13 mouse cellular contexts compared by ENCODE assay signal in the genomic region with DNA sequence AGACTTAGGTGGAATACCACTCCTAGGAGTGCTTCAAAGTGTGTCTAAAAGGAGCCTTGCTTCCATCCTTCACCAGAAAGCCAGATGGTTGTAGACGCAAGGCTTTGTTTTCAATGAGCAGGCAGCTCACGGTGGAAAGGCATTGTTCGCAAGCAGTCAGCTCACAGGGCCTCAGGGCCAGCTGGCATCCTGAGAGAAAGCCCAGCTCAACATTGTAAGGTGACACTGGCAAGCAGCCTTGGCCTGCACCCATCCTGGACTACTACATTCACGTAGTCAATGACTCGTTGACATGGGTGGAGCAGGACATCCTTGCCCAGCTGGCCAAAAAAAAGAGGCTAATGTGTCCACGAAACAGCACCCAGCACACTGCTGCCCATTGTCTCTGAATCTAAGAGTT.
DNase-seq lines count a peak whose midpoint lies in the region; ATAC-seq lines count a peak whose summit lies in the region.
"Had no signal": no experiment of that assay in that cellular context is flagged by ENCODE, and none has a peak within 500 bp of the region (broad histone marks: within the 10 kb centered on the region; RNA-seq: fewer than 3 reads in every experiment).

No protein-coding gene starts in this region.

- 0 out of 2 replicates have a peak overlapping the region, but pooled peaks have one; percentile 24 for H3K27ac ChIP-seq in hindbrain, embryonic 11.5 days (ENCODE audit: low read depth, low read length)
- no peak overlapping the region for H3K27ac ChIP-seq in hindbrain, embryonic 12.5 days
- H3K27ac ChIP-seq in hindbrain, embryonic 16.5 days (ENCODE audit: low read depth, low read length), result 0 out of 2 replicates have a peak overlapping the region, but pooled peaks have one; percentile 36
- no peak overlapping the region for H3K27ac ChIP-seq in liver, embryonic 11.5 days (ENCODE audit: low read depth, low read length)
- H3K27ac ChIP-seq: embryonic facial prominence, embryonic 15.5 days; liver, embryonic 14.5 days; neural tube, embryonic 12.5 days had no signal

- H3K9me3 ChIP-seq in hindbrain, embryonic 11.5 days (ENCODE audit: control insufficient read depth, low read length), result no peaks in the 10 kb centered on the region
- H3K9me3 ChIP-seq in hindbrain, embryonic 12.5 days (replicated peaks), result no peaks in the 10 kb centered on the region
- no peaks in the 10 kb centered on the region for H3K9me3 ChIP-seq in hindbrain, embryonic 16.5 days (ENCODE audit: control insufficient read depth, low read length)
- H3K9me3 ChIP-seq in liver, embryonic 11.5 days (ENCODE audit: control insufficient read depth, low read length), result no peaks in the 10 kb centered on the region
- H3K9me3 ChIP-seq: embryonic facial prominence, embryonic 15.5 days; neural tube, embryonic 12.5 days had no signal

- no peaks in the 10 kb centered on the region for H3K36me3 ChIP-seq in hindbrain, embryonic 11.5 days (ENCODE audit: control insufficient read depth, insufficient read depth, low read length)
- H3K36me3 ChIP-seq in hindbrain, embryonic 12.5 days, result no peaks in the 10 kb centered on the region
- H3K36me3 ChIP-seq in hindbrain, embryonic 16.5 days (ENCODE audit: control insufficient read depth, insufficient read depth, low read length), result no peaks in the 10 kb centered on the region
- no peaks in the 10 kb centered on the region for H3K36me3 ChIP-seq in liver, embryonic 11.5 days (ENCODE audit: control insufficient read depth, insufficient read depth, low read length)
- H3K36me3 ChIP-seq: embryonic facial prominence, embryonic 15.5 days; neural tube, embryonic 12.5 days had no signal

- 66% methylated on average over 6 of the region's 6 CpGs for WGBS in hindbrain, embryonic 11.5 days
- WGBS in hindbrain, embryonic 12.5 days, result 52% methylated on average over 6 of the region's 6 CpGs
- WGBS in hindbrain, embryonic 16.5 days, result 47% methylated on average over 6 of the region's 6 CpGs
- 77% methylated on average over 6 of the region's 6 CpGs for WGBS in liver, embryonic 11.5 days

- no peak for ATAC-seq in hindbrain, embryonic 11.5 days (ENCODE audit: low FRiP score)
- no peak for ATAC-seq in hindbrain, embryonic 12.5 days (ENCODE audit: low FRiP score)
- no peak for ATAC-seq in hindbrain, embryonic 16.5 days
- no peak for ATAC-seq in liver, embryonic 11.5 days (replicated peaks; ENCODE audit: low FRiP score)

- H3K27me3 ChIP-seq in hindbrain, embryonic 11.5 days (ENCODE audit: control insufficient read depth, insufficient read depth, low read length), result no peaks in the 10 kb centered on the region
- H3K27me3 ChIP-seq in hindbrain, embryonic 12.5 days, result no peaks in the 10 kb centered on the region
- H3K27me3 ChIP-seq in hindbrain, embryonic 16.5 days (replicated peaks; ENCODE audit: control insufficient read depth, insufficient read depth, low read length), result no peaks in the 10 kb centered on the region
- H3K27me3 ChIP-seq in liver, embryonic 11.5 days (replicated peaks; ENCODE audit: control insufficient read depth, insufficient read depth, low read length), result no peaks in the 10 kb centered on the region
- H3K27me3 ChIP-seq: embryonic facial prominence, embryonic 15.5 days; neural tube, embryonic 12.5 days had no signal

- H3K4me3 ChIP-seq in hindbrain, embryonic 11.5 days (ENCODE audit: low read depth, low read length), result no peak overlapping the region
- no peak overlapping the region for H3K4me3 ChIP-seq in hindbrain, embryonic 12.5 days
- no peak overlapping the region for H3K4me3 ChIP-seq in hindbrain, embryonic 16.5 days (ENCODE audit: low read length)
- H3K4me3 ChIP-seq in liver, embryonic 11.5 days (ENCODE audit: low read depth, low read length), result no peak overlapping the region
- H3K4me3 ChIP-seq: embryonic facial prominence, embryonic 15.5 days; neural tube, embryonic 12.5 days had no signal

- no peak overlapping the region for H3K4me2 ChIP-seq in hindbrain, embryonic 11.5 days (replicated peaks; ENCODE audit: low read depth, low read length)
- H3K4me2 ChIP-seq in hindbrain, embryonic 12.5 days (replicated peaks), result no peak overlapping the region
- no peak overlapping the region for H3K4me2 ChIP-seq in hindbrain, embryonic 16.5 days (ENCODE audit: low read length)
- no peak overlapping the region for H3K4me2 ChIP-seq in liver, embryonic 11.5 days
- H3K4me2 ChIP-seq: embryonic facial prominence, embryonic 15.5 days; neural tube, embryonic 12.5 days had no signal

- DNase-seq in cerebellum, adult 11-12 months, result peak; percentile 60
- no peak for DNase-seq in cerebellum, postnatal 4 days (ENCODE audit: low spot score in 2 of 2)
- peak; percentile 20 for DNase-seq in hindbrain, embryonic 11.5 days (ENCODE audit: low spot score)
- DNase-seq in cerebellum, adult 9-11 months, result peak; percentile 69
- DNase-seq in left cerebral cortex, adult 18-20 months (ENCODE audit: low spot score in 2 of 2), result no peak
- DNase-seq in liver, embryonic 11.5 days (ENCODE audit: low spot score), result no peak
- DNase-seq: kidney, postnatal 10 days; spleen, adult 18-20 months had no signal

- H3K9ac ChIP-seq in hindbrain, embryonic 11.5 days (ENCODE audit: low read depth, low read length), result no peak overlapping the region
- H3K9ac ChIP-seq in hindbrain, embryonic 12.5 days, result no peak overlapping the region
- H3K9ac ChIP-seq in hindbrain, embryonic 16.5 days (ENCODE audit: low read depth, low read length), result no peak overlapping the region
- no peak overlapping the region for H3K9ac ChIP-seq in liver, embryonic 11.5 days (ENCODE audit: low read depth, low read length)
- H3K9ac ChIP-seq: embryonic facial prominence, embryonic 15.5 days; liver, embryonic 14.5 days; neural tube, embryonic 12.5 days had no signal

- H3K4me1 ChIP-seq in hindbrain, embryonic 11.5 days (replicated peaks; ENCODE audit: control insufficient read depth, insufficient read depth, low read length), result no peaks in the 10 kb centered on the region
- H3K4me1 ChIP-seq in hindbrain, embryonic 12.5 days, result 0 out of 2 replicates have a peak, but pooled peaks cover 1% of the 10 kb centered on the region
- H3K4me1 ChIP-seq in hindbrain, embryonic 16.5 days (ENCODE audit: control insufficient read depth, insufficient read depth, low read depth, low read length), result peaks cover 4% of the 10 kb centered on the region
- H3K4me1 ChIP-seq in liver, embryonic 11.5 days (replicated peaks; ENCODE audit: control insufficient read depth, insufficient read depth, low read length), result no peaks in the 10 kb centered on the region
- H3K4me1 ChIP-seq: embryonic facial prominence, embryonic 15.5 days had no signal

Comparison
In these comparisons a context has a peak if more than half of its experiments do, and no peak if none do; other contexts are left out.
1. DNase-seq: peak in cerebellum, adult 11-12 months (single experiment), hindbrain, embryonic 11.5 days (single experiment) and cerebellum, adult 9-11 months (single experiment); none in cerebellum, postnatal 4 days (0 of 2), left cerebral cortex, adult 18-20 months (0 of 2) and liver, embryonic 11.5 days (single experiment).
2. H3K27ac ChIP-seq: peak in hindbrain, embryonic 11.5 days (single experiment) and hindbrain, embryonic 16.5 days (single experiment); none in hindbrain, embryonic 12.5 days (single experiment) and liver, embryonic 11.5 days (single experiment).